Mouse (Mus musculus) kidney, adult 11 months (tissue): ENCODE measurements around the gene Jund.

Experiments
- DNase-seq: peaks from one replicate; pipeline ENCODE4 v3.0.0; 2022

Gene Jund

GRCm38 (mm10) chr8:70698310-70699109 lies at the start of gene Jund:
Gene Jund, plus strand, starts transcription at chr8:70698949.
- DNase-seq = peak; percentile 99

GRCm38 (mm10) chr8:70649324-70649723 lies 49.4 kb upstream of the Jund start:
- DNase-seq = peak; percentile 90

- DNase-seq = no peak
These were observed 48.4 kb upstream of the Jund start for GRCm38 (mm10) chr8:70650351-70650750.

- peak; percentile 85 for DNase-seq
These were observed 45.5 kb upstream of the Jund start for GRCm38 (mm10) chr8:70653226-70653625.

- no peak for DNase-seq
These were observed 44.6 kb upstream of the Jund start for GRCm38 (mm10) chr8:70654121-70654520.

GRCm38 (mm10) chr8:70655469-70655868 lies 43.3 kb upstream of the Jund start:
- DNase-seq = no peak

GRCm38 (mm10) chr8:70656193-70656790 lies 42.5 kb upstream of the Jund start:
- no peak for DNase-seq

GRCm38 (mm10) chr8:70657214-70657613 lies 41.5 kb upstream of the Jund start:
- DNase-seq = no peak

GRCm38 (mm10) chr8:70657739-70658138 lies 41.0 kb upstream of the Jund start:
- DNase-seq = no peak

GRCm38 (mm10) chr8:70658897-70659603 lies 39.7 kb upstream of the Jund start:
- peak; percentile 77 for DNase-seq

- DNase-seq = peak; percentile 97
These were observed 39.0 kb upstream of the Jund start for GRCm38 (mm10) chr8:70659604-70660272.

- peak; percentile 74 for DNase-seq
These were observed 38.5 kb upstream of the Jund start, which contains the start of gene Pgpep1 for GRCm38 (mm10) chr8:70660273-70660725. Gene Pgpep1, minus strand, starts transcription at chr8:70660388.

- no peak for DNase-seq
These were observed 35.1 kb upstream of the Jund start for GRCm38 (mm10) chr8:70663691-70664090.

- no peak for DNase-seq
These were observed 34.1 kb upstream of the Jund start for GRCm38 (mm10) chr8:70664631-70665030.

- peak; percentile 94 for DNase-seq
These were observed 33.1 kb upstream of the Jund start for GRCm38 (mm10) chr8:70665599-70665998.

GRCm38 (mm10) chr8:70667071-70667470 lies 31.7 kb upstream of the Jund start:
- peak; percentile 74 for DNase-seq

- DNase-seq = peak; percentile 77
These were observed 27.0 kb upstream of the Jund start for GRCm38 (mm10) chr8:70671615-70672324.

GRCm38 (mm10) chr8:70672325-70673078 lies 26.2 kb upstream of the Jund start:
- no peak for DNase-seq

- DNase-seq = peak; percentile 98
These were observed 25.5 kb upstream of the Jund start, which contains the start of gene Lsm4 for GRCm38 (mm10) chr8:70673079-70673856. Gene Lsm4, plus strand, starts transcription at chr8:70673248.

- DNase-seq = no peak
These were observed 24.6 kb upstream of the Jund start for GRCm38 (mm10) chr8:70674109-70674508.

- peak; percentile 59 for DNase-seq
These were observed 24.0 kb upstream of the Jund start for GRCm38 (mm10) chr8:70674716-70675115.
